Mouse (Mus musculus): ENCODE data around the gene Slc1a5. TPM values are rescaled to one million over a fixed set of nuclear protein-coding genes. Genes with fewer than 3 reads are reported as not detected.

The Slc1a5 gene
- polyA plus RNA-seq, 1 experiment, result 35.2 TPM

- Histone ChIP-seq H3K4me1 (peaks cover 82% of the 10 kb centered on the region), H3K9me3 (no peaks in the 10 kb centered on the region), H3K27me3 (replicated peaks) (no peaks in the 10 kb centered on the region), H3K4me3 (replicated peaks) (peak overlapping the region; percentile 35), H3K36me3 (replicated peaks; ENCODE audit: low read length) (peaks cover 100% of the 10 kb centered on the region)
- TF ChIP-seq GATA1 (IDR thresholded peaks at IDR 0.05; ENCODE audit: borderline replicate concordance, low read length), result no peak
- TF ChIP-seq FLI1 (IDR thresholded peaks at IDR 0.05; ENCODE audit: low read length), result no peak
Measured at GRCm38 (mm10) chr7:16827274-16827673, 46.1 kb downstream of the Slc1a5 start.

DNA sequence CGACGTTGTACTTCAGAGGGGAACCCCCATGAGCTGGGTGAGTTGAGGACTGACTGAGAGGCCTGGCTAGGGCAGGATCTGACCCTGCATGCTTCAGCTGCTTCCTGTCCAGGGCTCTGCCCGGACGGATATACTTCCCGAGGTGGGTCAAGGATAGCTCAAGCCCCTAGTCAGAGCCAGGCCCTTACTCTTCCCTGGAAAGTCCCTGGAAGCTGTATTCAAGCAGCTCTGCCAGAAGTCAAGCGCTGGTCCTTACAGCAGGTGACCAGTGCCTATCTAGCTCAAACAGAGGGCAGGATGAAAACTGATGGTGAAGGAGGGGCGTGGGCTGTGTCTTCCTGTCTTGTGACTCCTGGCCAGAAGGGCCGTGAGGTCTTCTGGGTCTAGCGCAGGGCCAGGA lies 49.3 kb downstream of the Slc1a5 start:
- peaks cover 73% of the 10 kb centered on the region for H3K4me1 ChIP-seq
- no peak overlapping the region for H3K4me3 ChIP-seq (replicated peaks)
- TF ChIP-seq GATA1 (IDR thresholded peaks at IDR 0.05; ENCODE audit: borderline replicate concordance, low read length) (no peak), FLI1 (IDR thresholded peaks at IDR 0.05; ENCODE audit: low read length) (no peak)
- peaks cover 98% of the 10 kb centered on the region for H3K36me3 ChIP-seq (replicated peaks; ENCODE audit: low read length)
- H3K9me3 ChIP-seq, result no peaks in the 10 kb centered on the region
- H3K27me3 ChIP-seq (replicated peaks), result no peaks in the 10 kb centered on the region

GRCm38 (mm10) chr7:16837916-16838803 lies 57.0 kb downstream of the Slc1a5 start:
- Histone ChIP-seq H3K4me3 (replicated peaks) (peak overlapping the region; percentile 80), H3K36me3 (replicated peaks; ENCODE audit: low read length) (peaks cover 80% of the 10 kb centered on the region)

DNA sequence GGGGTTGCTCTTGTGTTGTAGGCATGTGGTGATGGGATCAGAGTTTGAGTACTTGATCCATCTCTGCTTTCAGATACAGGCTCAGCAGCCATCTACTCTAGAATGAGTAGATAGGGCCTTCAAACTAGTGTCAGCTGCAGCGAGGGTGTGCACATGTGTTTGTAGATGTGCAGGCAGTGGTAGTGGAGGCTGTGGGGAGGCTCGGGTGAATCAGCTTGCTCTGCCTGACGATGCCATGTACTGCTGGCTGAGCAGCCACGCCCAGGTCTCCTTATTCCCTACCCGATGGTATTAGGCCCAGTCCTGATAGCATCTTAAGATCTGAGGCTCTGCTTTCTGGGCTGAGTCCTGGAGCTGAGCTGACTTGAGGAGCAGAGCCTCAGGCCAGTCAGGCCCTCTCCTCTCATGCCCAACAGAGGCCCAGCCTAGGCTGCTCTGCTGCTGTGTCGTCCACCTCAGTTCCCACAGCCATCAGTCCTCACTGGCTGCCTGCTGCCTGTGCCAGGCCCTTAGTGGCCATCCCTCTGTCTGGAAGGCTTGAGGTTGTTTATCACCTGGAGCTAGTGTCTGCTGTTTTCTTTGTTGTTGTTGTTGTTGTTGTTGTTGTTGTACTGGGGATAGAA lies 57.8 kb downstream of the Slc1a5 start:
- TF ChIP-seq GATA1 (IDR thresholded peaks at IDR 0.05; ENCODE audit: borderline replicate concordance, low read length) (no peak), FLI1 (IDR thresholded peaks at IDR 0.05; ENCODE audit: low read length) (no peak)
- H3K27me3 ChIP-seq (replicated peaks), result no peaks in the 10 kb centered on the region
- peak overlapping the region; percentile 68 for H3K4me3 ChIP-seq (replicated peaks)
- H3K4me1 ChIP-seq, result peaks cover 85% of the 10 kb centered on the region
- no peaks in the 10 kb centered on the region for H3K9me3 ChIP-seq
- peaks cover 72% of the 10 kb centered on the region for H3K36me3 ChIP-seq (replicated peaks; ENCODE audit: low read length)

More at GRCm38 (mm10) chr7:16837916-16838803, 57.0 kb downstream of the Slc1a5 start:
- Histone ChIP-seq H3K27me3 (replicated peaks) (no peaks in the 10 kb centered on the region), H3K4me1 (peaks cover 86% of the 10 kb centered on the region), H3K9me3 (no peaks in the 10 kb centered on the region)
- TF ChIP-seq FLI1 (IDR thresholded peaks at IDR 0.05; ENCODE audit: low read length) (no peak), GATA1 (IDR thresholded peaks at IDR 0.05; ENCODE audit: borderline replicate concordance, low read length) (no peak)

- H3K9me3 ChIP-seq, result no peaks in the 10 kb centered on the region
- H3K4me3 ChIP-seq (replicated peaks), result peak overlapping the region; percentile 48
- H3K4me1 ChIP-seq, result peaks cover 85% of the 10 kb centered on the region
- peaks cover 66% of the 10 kb centered on the region for H3K36me3 ChIP-seq (replicated peaks; ENCODE audit: low read length)
- TF ChIP-seq GATA1 (IDR thresholded peaks at IDR 0.05; ENCODE audit: borderline replicate concordance, low read length) (no peak), FLI1 (IDR thresholded peaks at IDR 0.05; ENCODE audit: low read length) (no peak)
- no peaks in the 10 kb centered on the region for H3K27me3 ChIP-seq (replicated peaks)
Measured at GRCm38 (mm10) chr7:16839427-16840108, 58.4 kb downstream of the Slc1a5 start.

DNA sequence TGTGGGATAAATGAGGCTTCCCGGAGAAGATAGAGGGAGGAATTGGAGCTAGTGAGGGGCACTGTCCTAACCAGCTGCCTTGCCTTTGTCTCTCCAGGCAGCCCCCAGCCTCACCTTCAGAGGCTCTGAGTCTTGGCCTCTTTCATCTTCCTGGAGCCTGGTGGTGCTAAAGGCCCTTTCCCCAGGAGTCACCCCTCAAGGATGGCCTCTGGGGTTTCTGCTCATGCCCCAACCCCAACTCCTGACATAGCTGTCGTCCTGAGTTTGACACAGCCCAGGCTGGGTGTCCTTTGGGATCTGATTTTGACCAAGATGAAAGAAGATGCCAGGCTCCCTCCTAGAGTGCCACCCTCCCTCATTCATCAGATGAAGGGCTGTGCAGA lies 59.0 kb downstream of the Slc1a5 start:
- Histone ChIP-seq H3K36me3 (replicated peaks; ENCODE audit: low read length) (peaks cover 60% of the 10 kb centered on the region), H3K4me1 (peaks cover 85% of the 10 kb centered on the region), H3K27me3 (replicated peaks) (no peaks in the 10 kb centered on the region), H3K9me3 (no peaks in the 10 kb centered on the region), H3K4me3 (replicated peaks) (no peak overlapping the region)
- TF ChIP-seq GATA1 (IDR thresholded peaks at IDR 0.05; ENCODE audit: borderline replicate concordance, low read length), result no peak
- TF ChIP-seq FLI1 (IDR thresholded peaks at IDR 0.05; ENCODE audit: low read length), result no peak

DNA sequence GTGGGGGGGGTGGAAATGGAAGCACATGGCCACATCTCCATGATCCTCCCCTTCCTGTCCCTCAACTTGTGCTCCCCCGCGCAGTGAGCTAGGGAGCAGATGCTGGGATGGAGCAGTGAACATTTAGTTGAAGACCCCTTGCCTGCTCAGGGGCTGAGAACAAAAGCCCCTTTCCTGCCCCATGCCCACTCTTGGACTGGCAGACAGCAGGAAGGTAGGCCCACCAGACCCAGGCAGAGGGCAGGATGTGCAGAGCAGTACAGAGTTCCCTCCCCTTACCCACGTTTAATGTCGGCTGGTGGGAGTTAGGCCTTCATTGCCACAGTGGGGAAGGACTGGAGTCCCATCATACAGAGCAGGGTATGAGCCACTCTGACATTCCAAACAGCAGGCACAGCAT lies 59.9 kb downstream of the Slc1a5 start:
- peaks cover 87% of the 10 kb centered on the region for H3K4me1 ChIP-seq

GRCm38 (mm10) chr7:16841561-16842560 lies 60.7 kb downstream of the Slc1a5 start:
- peaks cover 87% of the 10 kb centered on the region for H3K4me1 ChIP-seq
- no peaks in the 10 kb centered on the region for H3K9me3 ChIP-seq
- H3K4me3 ChIP-seq (replicated peaks), result peak overlapping the region; percentile 93
- peaks cover 66% of the 10 kb centered on the region for H3K36me3 ChIP-seq (replicated peaks; ENCODE audit: low read length)
- H3K27me3 ChIP-seq (replicated peaks), result no peaks in the 10 kb centered on the region
- no peak for TF ChIP-seq GATA1 (IDR thresholded peaks at IDR 0.05; ENCODE audit: borderline replicate concordance, low read length)
- no peak for TF ChIP-seq FLI1 (IDR thresholded peaks at IDR 0.05; ENCODE audit: low read length)

More for the DNA sequence above, 59.9 kb downstream of the Slc1a5 start:
- H3K9me3 ChIP-seq, result no peaks in the 10 kb centered on the region
- H3K27me3 ChIP-seq (replicated peaks), result no peaks in the 10 kb centered on the region
- H3K36me3 ChIP-seq (replicated peaks; ENCODE audit: low read length), result peaks cover 63% of the 10 kb centered on the region
- TF ChIP-seq GATA1 (IDR thresholded peaks at IDR 0.05; ENCODE audit: borderline replicate concordance, low read length), result no peak
- no peak for TF ChIP-seq FLI1 (IDR thresholded peaks at IDR 0.05; ENCODE audit: low read length)
- H3K4me3 ChIP-seq (replicated peaks), result peak overlapping the region; percentile 73

GRCm38 (mm10) chr7:16842645-16843063 lies 61.5 kb downstream of the Slc1a5 start, which contains the start of gene Prkd2:
Gene Prkd2 (plus strand): TSS chr7:16842902.
- no peaks in the 10 kb centered on the region for H3K9me3 ChIP-seq
- H3K4me1 ChIP-seq, result peaks cover 87% of the 10 kb centered on the region
- TF ChIP-seq FLI1 (IDR thresholded peaks at IDR 0.05; ENCODE audit: low read length), result peak; percentile 60; the same call in 1 of the 2 replicates
- TF ChIP-seq GATA1 (IDR thresholded peaks at IDR 0.05; ENCODE audit: borderline replicate concordance, low read length), result no peak
- H3K4me3 ChIP-seq (replicated peaks), result peak within 1 kb of the TSS; percentile 93
- H3K27me3 ChIP-seq (replicated peaks), result no peaks in the 10 kb centered on the region
- peaks cover 66% of the 10 kb centered on the region for H3K36me3 ChIP-seq (replicated peaks; ENCODE audit: low read length)

All from megakaryocyte, embryonic 14.5 days (primary cell).